Mouse (Mus musculus) CH12.LX (cell line): ENCODE measurements around the gene Cacna1i. TPM values are rescaled to one million over a fixed set of nuclear protein-coding genes. Genes with fewer than 3 reads are reported as not detected.

Source experiments
- DNase-seq: peaks from one replicate; pipeline ENCODE4 v3.0.0-alpha.2; 2013; ENCODE audit errors: extremely low read depth
- H3K27ac ChIP-seq: 2 replicates; pipeline ENCODE4 v1.5.1; 2012; ENCODE audit warnings: low read depth, mild to moderate bottlenecking, control low read depth, moderate library complexity; ENCODE audit not compliant: insufficient read depth
- H3K27me3 ChIP-seq: replicated peaks from 2 replicates; pipeline ENCODE3; 2012; ENCODE audit warnings: inconsistent platforms
- H3K36me3 ChIP-seq, 2 experiments: replicated peaks in 1 of 2; 2 replicates each; pipeline versions ENCODE3 to v1.6.1; 2012; ENCODE audit warnings: inconsistent platforms in 1 of 2, low read length in 1 of 2, mild to moderate bottlenecking in 1 of 2, mixed read lengths in 1 of 2, moderate library complexity in 1 of 2; ENCODE audit not compliant: control insufficient read depth in 1 of 2, insufficient read depth in 1 of 2
- H3K4me1 ChIP-seq, 2 experiments: 2 replicates each; pipeline ENCODE4 v1.6.1; 2012; ENCODE audit warnings: inconsistent platforms in 1 of 2, moderate library complexity in 1 of 2; ENCODE audit not compliant: insufficient read depth in 2 of 2, control insufficient read depth in 1 of 2
- H3K4me2 ChIP-seq: 2 replicates; pipeline ENCODE4 v1.6.1; 2012; ENCODE audit warnings: low read depth, mild to moderate bottlenecking, control low read depth; ENCODE audit not compliant: poor library complexity, insufficient read depth, severe bottlenecking
- H3K4me3 ChIP-seq, 3 experiments: fragments of 150-350 bp in 1 of 3; sonication (generic) in 1 of 3; replicated peaks in 1 of 3; 2 replicates each; pipeline versions ENCODE3 to v1.5.1; 2011 to 2012; ENCODE audit warnings: low read depth in 2 of 3, low read length in 2 of 3, mild to moderate bottlenecking in 2 of 3, moderate library complexity in 2 of 3, control low read depth in 1 of 3, improper control_type of control experiment in 1 of 3, inconsistent platforms in 1 of 3, mixed read lengths in 1 of 3; ENCODE audit not compliant: poor library complexity in 1 of 3
- H3K79me2 ChIP-seq: replicated peaks from 2 replicates; pipeline ENCODE4 v1.6.1; 2012; ENCODE audit warnings: mild to moderate bottlenecking, moderate library complexity; ENCODE audit not compliant: control insufficient read depth, poor library complexity, insufficient read depth, severe bottlenecking; ENCODE audit errors: extremely low read depth
- H3K9ac ChIP-seq: 2 replicates; pipeline ENCODE4 v1.6.1; 2012; ENCODE audit warnings: low read depth, mild to moderate bottlenecking, control low read depth, moderate library complexity; ENCODE audit not compliant: insufficient read depth
- H3K9me3 ChIP-seq: replicated peaks from 2 replicates; pipeline ENCODE3; 2012; ENCODE audit warnings: low read length, inconsistent platforms, mixed read lengths
- BHLHE40 ChIP-seq: IDR thresholded peaks from 2 replicates; pipeline ENCODE4 v1.6.1; 2011; ENCODE audit warnings: mild to moderate bottlenecking, low read depth, low read length, improper control_type of control experiment
- CHD2 ChIP-seq: IDR thresholded peaks from 2 replicates; pipeline ENCODE4 v1.6.1; 2011; ENCODE audit warnings: low read length, improper control_type of control experiment
- E2F4 ChIP-seq: IDR thresholded peaks from 2 replicates; pipeline ENCODE4 v1.6.1; 2011; ENCODE audit warnings: low read depth, low read length, improper control_type of control experiment; ENCODE audit not compliant: insufficient replicate concordance
- ETS1 ChIP-seq: conservative IDR thresholded peaks from 2 replicates; pipeline ENCODE4 v1.6.1; 2012; ENCODE audit warnings: low read depth, mild to moderate bottlenecking, inconsistent platforms, low read length, improper control_type of control experiment, moderate library complexity
- GABPA ChIP-seq: IDR thresholded peaks from 2 replicates; pipeline ENCODE4 v1.6.1; 2012; ENCODE audit warnings: low read depth, low read length, improper control_type of control experiment, inconsistent platforms; ENCODE audit not compliant: insufficient replicate concordance
- HCFC1 ChIP-seq: IDR thresholded peaks from 2 replicates; pipeline ENCODE4 v1.6.1; 2012; ENCODE audit warnings: low read depth, mild to moderate bottlenecking, inconsistent platforms, low read length, improper control_type of control experiment
- IRF4 ChIP-seq: IDR thresholded peaks from 2 replicates; pipeline ENCODE4 v1.6.1; 2014; ENCODE audit warnings: low read depth, mild to moderate bottlenecking, inconsistent platforms, low read length, improper control_type of control experiment
- JUN ChIP-seq: IDR thresholded peaks from 2 replicates; pipeline ENCODE4 v1.6.1; 2011; ENCODE audit warnings: low read depth, mild to moderate bottlenecking, low read length, improper control_type of control experiment, moderate library complexity; ENCODE audit not compliant: insufficient read depth
- JUND ChIP-seq: conservative IDR thresholded peaks from 2 replicates; pipeline ENCODE4 v1.6.1; 2011; ENCODE audit warnings: low read depth, low read length, improper control_type of control experiment
- KAT2A ChIP-seq: IDR thresholded peaks from 2 replicates; pipeline ENCODE4 v1.6.1; 2012; ENCODE audit warnings: low read length, improper control_type of control experiment, inconsistent platforms; ENCODE audit not compliant: insufficient replicate concordance
- MAFK ChIP-seq: IDR thresholded peaks from 2 replicates; pipeline ENCODE4 v1.6.1; 2011; ENCODE audit warnings: low read length, improper control_type of control experiment; ENCODE audit not compliant: insufficient replicate concordance
- MAX ChIP-seq: IDR thresholded peaks from 2 replicates; pipeline ENCODE4 v1.6.1; 2011; ENCODE audit warnings: low read length, improper control_type of control experiment
- MEF2A ChIP-seq: IDR thresholded peaks from 2 replicates; pipeline ENCODE4 v1.6.1; 2014; ENCODE audit warnings: low read depth, mild to moderate bottlenecking, inconsistent platforms, low read length, improper control_type of control experiment, borderline replicate concordance
- MXI1 ChIP-seq: IDR thresholded peaks from 2 replicates; pipeline ENCODE4 v1.6.1; 2011; ENCODE audit warnings: mild to moderate bottlenecking, low read depth, low read length, improper control_type of control experiment
- NELFE ChIP-seq: IDR thresholded peaks from 2 replicates; pipeline ENCODE4 v1.6.1; 2011; ENCODE audit warnings: low read depth, low read length, improper control_type of control experiment
- POLR2AphosphoS2 ChIP-seq: IDR thresholded peaks from 2 replicates; pipeline ENCODE4 v1.6.1; 2011; ENCODE audit warnings: low read depth, low read length, improper control_type of control experiment
- RAD21 ChIP-seq: IDR thresholded peaks from 2 replicates; pipeline ENCODE4 v1.6.1; 2011; ENCODE audit warnings: low read depth, mild to moderate bottlenecking, low read length, improper control_type of control experiment, moderate library complexity
- SMC3 ChIP-seq: IDR thresholded peaks from 2 replicates; pipeline ENCODE4 v1.6.1; 2011; ENCODE audit warnings: low read depth, low read length, improper control_type of control experiment
- TBP ChIP-seq: conservative IDR thresholded peaks from 2 replicates; pipeline ENCODE4 v1.6.1; 2011; ENCODE audit warnings: low read depth, low read length, improper control_type of control experiment
- USF1 ChIP-seq: IDR thresholded peaks from 2 replicates; pipeline ENCODE4 v1.6.1; 2014; ENCODE audit warnings: low read depth, mild to moderate bottlenecking, inconsistent platforms, low read length, improper control_type of control experiment
- ZKSCAN1 ChIP-seq: IDR thresholded peaks from 2 replicates; pipeline ENCODE4 v1.6.1; 2012; ENCODE audit warnings: low read depth, inconsistent platforms, low read length, improper control_type of control experiment, borderline replicate concordance
- ZMIZ1 ChIP-seq: IDR thresholded peaks from 2 replicates; pipeline ENCODE4 v1.6.1; 2012; ENCODE audit warnings: low read depth, mild to moderate bottlenecking, inconsistent platforms, low read length, improper control_type of control experiment
- ZNF384 ChIP-seq: IDR thresholded peaks from 2 replicates; pipeline ENCODE4 v1.6.1; 2012; ENCODE audit warnings: low read depth, low read length, improper control_type of control experiment, inconsistent platforms
- dilution Hi-C: fragments of 300-500 bp; cut with MboI; formaldehyde crosslinking; loops from 2 replicates; pipeline ENCODE4 v1.14.3; 2020; ENCODE audit warnings: low sequenced_read_pairs; ENCODE audit not compliant: extremely low pct_unique_long_range_greater_than_20kb, extremely low pct_ligation_motif_present
- in situ Hi-C: fragments of 300-500 bp; cut with MboI; formaldehyde crosslinking; loops from 3 replicates; pipeline ENCODE4 v1.14.3; 2019; ENCODE audit warnings: low sequenced_read_pairs, low pct_ligation_motif_present, low pct_unique_long_range_greater_than_20kb, mixed read lengths
- polyA plus RNA-seq: library from polyadenylated mRNA; unstranded; fragments of >175 nt; gene quantifications from 2 replicates; pipeline ENCODE4 v1.2.1, GENCODE M21; 2012; ENCODE audit warnings: low read depth; ENCODE audit not compliant: insufficient read length
- total RNA-seq, 2 experiments: library from RNA; depleted of rRNA; stranded (reverse); fragments of 300-350 nt in 1 of 2; fragments of >200 nt in 1 of 2; gene quantifications; 2 replicates each; pipeline ENCODE4 v1.2.3; 2012 to 2014

Gene Cacna1i
- total and polyA plus RNA-seq, 3 experiments, result under 0.01 TPM; not detected in 2

DNA sequence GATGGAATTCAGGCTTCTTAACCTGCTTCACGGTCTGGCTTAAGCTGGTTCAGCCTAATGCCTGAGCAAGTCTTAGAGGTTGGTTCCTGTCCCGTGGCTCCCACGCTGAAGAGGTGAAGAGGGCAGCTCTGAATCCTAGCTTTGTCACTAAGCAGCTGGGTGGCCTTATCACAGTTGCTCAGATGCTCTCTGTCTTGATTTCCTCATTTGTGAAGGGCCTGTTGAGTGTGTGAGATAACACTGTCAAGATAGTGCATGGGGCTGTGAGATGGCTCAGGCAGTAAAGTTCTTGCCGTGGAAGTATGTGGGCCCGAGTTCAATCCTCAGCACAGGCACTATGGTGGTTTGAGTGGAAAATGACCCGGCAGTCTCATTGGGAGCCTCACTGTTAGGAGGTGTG is 153.2 kb downstream of the Cacna1i start:
- H3K79me2 ChIP-seq, result no peaks in the 10 kb centered on the region
- TF ChIP-seq MXI1 (no peak), E2F4 (no peak), ZKSCAN1 (no peak), ZNF384 (no peak), JUN (no peak), CHD2 (no peak), MEF2A (no peak), ETS1 (no peak), TBP (no peak), BHLHE40 (no peak), NELFE (no peak), MAX (no peak), JUND (no peak), USF1 (no peak), IRF4 (no peak), ZMIZ1 (no peak), SMC3 (no peak), GABPA (no peak)
- TF ChIP-seq, all 38 proteins: peak for 0
- Histone ChIP-seq H3K27ac (no peak overlapping the region), H3K4me3 (no peak overlapping the region), H3K9me3 (peaks cover 15% of the 10 kb centered on the region), H3K27me3 (peaks cover 17% of the 10 kb centered on the region), H3K4me2 (no peak overlapping the region), H3K9ac (no peak overlapping the region), H3K4me1 (no peaks in the 10 kb centered on the region), H3K36me3 (no peaks in the 10 kb centered on the region)
- in situ Hi-C loops (no loop called here), dilution Hi-C loops (no loop called here)
- no peak for DNase-seq

- Histone ChIP-seq H3K9ac (no peak overlapping the region), H3K9me3 (peaks cover 8% of the 10 kb centered on the region), H3K4me3 (no peak overlapping the region), H3K36me3 (no peaks in the 10 kb centered on the region), H3K27ac (no peak overlapping the region), H3K79me2 (no peaks in the 10 kb centered on the region), H3K4me1 (no peaks in the 10 kb centered on the region), H3K27me3 (no peaks in the 10 kb centered on the region), H3K4me2 (no peak overlapping the region)
- no peak for DNase-seq
- dilution Hi-C loops, result no loop called here
- in situ Hi-C loops, result no loop called here
- TF ChIP-seq RAD21, result no peak
- no peak for TF ChIP-seq POLR2AphosphoS2
- no peak for TF ChIP-seq KAT2A
- TF ChIP-seq MAFK, result no peak
- TF ChIP-seq ZNF384, result no peak
- TF ChIP-seq MXI1, result no peak
- TF ChIP-seq HCFC1, result no peak
Observed at GRCm38 (mm10) chr15:80445956-80446687, 159.1 kb downstream of the Cacna1i start.
